10 mouse cellular contexts compared by ENCODE assay signal in genomic region chr9:89736932-89737705, GRCm38 (mm10). TPM values are rescaled to one million over a fixed set of nuclear protein-coding genes. Genes with fewer than 3 reads are reported as not detected.
A peak's percentile ranks its signal among the peaks of the same experiment; 100 is the strongest.
DNase-seq lines count a peak whose midpoint lies in the region; ATAC-seq and TF ChIP-seq lines count a peak whose summit lies in the region.
"Had no signal": no experiment of that assay in that cellular context is flagged by ENCODE, and none has a peak within 500 bp of the region (broad histone marks: within the 10 kb centered on the region; RNA-seq: fewer than 3 reads in every experiment).

No protein-coding gene starts in this region.

- no peaks in the 10 kb centered on the region for H3K9me3 ChIP-seq in midbrain, embryonic 13.5 days

- peak; percentile 58; the same call in 1 of the 2 replicates for ATAC-seq in midbrain, embryonic 13.5 days
- ATAC-seq: Patski had no signal

- DNase-seq in kidney, adult 9 months: peak; percentile 3
- no peak for DNase-seq in kidney, adult 2 months
- peak; percentile 19 to 22 for DNase-seq in adrenal gland, postnatal 4 days (ENCODE audit: low spot score in 2 of 2)
- peak; percentile 6 to 8 for DNase-seq in frontal cortex, postnatal 14 days (ENCODE audit: low spot score in 2 of 2)
- peak; percentile 80 to 82 for DNase-seq in kidney, postnatal 4 days
- DNase-seq in testis, postnatal 10 days (ENCODE audit: low spot score): peak; percentile 71
- DNase-seq in gastrocnemius, postnatal 25 days: no peak

- no peak for TF ChIP-seq POLR2A in kidney, adult 2 months (IDR thresholded peaks at IDR 0.05; ENCODE audit: low read depth, low read length)

- no peaks in the 10 kb centered on the region for H3K36me3 ChIP-seq in kidney, adult 2 months (ENCODE audit: control insufficient read depth, insufficient read depth, low read length)
- H3K36me3 ChIP-seq in midbrain, embryonic 13.5 days: no peaks in the 10 kb centered on the region

- H3K27ac ChIP-seq in kidney, adult 2 months (ENCODE audit: insufficient read depth, low read depth, low read length): no peak overlapping the region
- no peak overlapping the region for H3K27ac ChIP-seq in midbrain, embryonic 13.5 days

- no peak overlapping the region for H3K9ac ChIP-seq in midbrain, embryonic 13.5 days (replicated peaks)

- no peak for TF ChIP-seq CTCF in kidney, adult 2 months (conservative IDR thresholded peaks at IDR 0.05; ENCODE audit: insufficient read depth, insufficient read length, low read depth, low read length)

- no peaks in the 10 kb centered on the region for H3K4me1 ChIP-seq in kidney, adult 2 months (ENCODE audit: control insufficient read depth, insufficient read depth, low read length)
- H3K4me1 ChIP-seq in midbrain, embryonic 13.5 days (replicated peaks): peaks cover 9% of the 10 kb centered on the region; the same call in 1 of the 2 replicates

- 8% methylated on average over 20 of the region's 20 CpGs for WGBS in kidney, adult 2 months
- WGBS in midbrain, embryonic 13.5 days: 6% methylated on average over 20 of the region's 20 CpGs

- H3K4me2 ChIP-seq in midbrain, embryonic 13.5 days (replicated peaks): peak overlapping the region; percentile 45

- H3K4me3 ChIP-seq in kidney, adult 2 months (ENCODE audit: insufficient read depth, low read depth, low read length): no peak overlapping the region
- peak overlapping the region; percentile 23 for H3K4me3 ChIP-seq in midbrain, embryonic 13.5 days (replicated peaks)

- H3K27me3 ChIP-seq in kidney, adult 2 months (replicated peaks; ENCODE audit: control insufficient read depth, insufficient read depth, low read length): no peaks in the 10 kb centered on the region; the same call in 1 of the 2 replicates
- H3K27me3 ChIP-seq in midbrain, embryonic 13.5 days: peaks cover 31% of the 10 kb centered on the region

RNA-seq across cellular contexts. Expression of gene Ankrd34c, which starts 1.2 kb away (rescaled TPM):
- polyA plus RNA-seq in kidney, adult 2 months (2012; rRNA removed): not detected in 2 replicates
- total RNA-seq in adrenal gland, postnatal 4 days (2021): not detected
- polyA plus RNA-seq in midbrain, embryonic 13.5 days (2015; fragmentation: Nextera tagmentation; extraction: Ambion mirVana): 0.04 TPM in 1 of 2 replicates, not detected in the other
- total RNA-seq in gastrocnemius, postnatal 25 days (2021): not detected
- polyA plus RNA-seq: large intestine, adult 2 months; Patski had no signal

RNA-seq across cellular contexts. Expression of gene Tmed3, which starts 32.3 kb away (rescaled TPM):
- polyA plus RNA-seq in kidney, adult 2 months (2012; rRNA removed): 82.4 and 87.7 TPM in 2 replicates
- 10 to 100 TPM; 92.7 to 92.8 TPM for total RNA-seq in adrenal gland, postnatal 4 days (2021)
- 37.8 and 41.9 TPM in 2 replicates for polyA plus RNA-seq in midbrain, embryonic 13.5 days (2015; fragmentation: Nextera tagmentation; extraction: Ambion mirVana)
- total RNA-seq in gastrocnemius, postnatal 25 days (2021): 10 to 100 TPM; 16.6 to 23.0 TPM

Comparison
In these comparisons a context has a peak if more than half of its experiments do, and no peak if none do; other contexts are left out.
1. DNase-seq: peak in kidney, adult 9 months (single experiment), adrenal gland, postnatal 4 days (2 of 2), frontal cortex, postnatal 14 days (2 of 2), kidney, postnatal 4 days (2 of 2) and testis, postnatal 10 days (single experiment); none in kidney, adult 2 months (single experiment) and gastrocnemius, postnatal 25 days (single experiment).